Comparison of ENCODE assay signal across 9 mouse cellular contexts in genomic region chr14:55826551-55827340, GRCm38 (mm10). TPM values are rescaled to one million over a fixed set of nuclear protein-coding genes. Genes with fewer than 3 reads are reported as not detected.
A peak's percentile ranks its signal among the peaks of the same experiment; 100 is the strongest.
DNase-seq lines count a peak whose midpoint lies in the region; ATAC-seq lines count a peak whose summit lies in the region.
"Had no signal": no experiment of that assay in that cellular context is flagged by ENCODE, and none has a peak within 500 bp of the region (broad histone marks: within the 10 kb centered on the region; RNA-seq: fewer than 3 reads in every experiment).

No protein-coding gene starts in this region.

- peak; percentile 14 for DNase-seq in adrenal gland, adult 2 months
- DNase-seq in adrenal gland, adult 8-10 months, result no peak
- DNase-seq in thymus, postnatal 4 days, result peak; percentile 20
- no peak for DNase-seq in thymus, adult 18-20 months
- DNase-seq in hindbrain, embryonic 14.5 days (ENCODE audit: low spot score), result no peak
- peak; percentile 55 for DNase-seq in midbrain, embryonic 14.5 days

- H3K27me3 ChIP-seq in hindbrain, embryonic 14.5 days (ENCODE audit: control insufficient read depth, insufficient read depth, low read length), result peaks cover 20% of the 10 kb centered on the region
- H3K27me3 ChIP-seq in midbrain, embryonic 14.5 days (ENCODE audit: control insufficient read depth, insufficient read depth, low read length), result peaks cover 16% of the 10 kb centered on the region

- no peaks in the 10 kb centered on the region for H3K9me3 ChIP-seq in hindbrain, embryonic 14.5 days (ENCODE audit: control insufficient read depth, low read length)
- H3K9me3 ChIP-seq in midbrain, embryonic 14.5 days (ENCODE audit: control insufficient read depth, low read length), result no peaks in the 10 kb centered on the region

- peak overlapping the region; percentile 63 for H3K4me2 ChIP-seq in hindbrain, embryonic 14.5 days (replicated peaks)
- H3K4me2 ChIP-seq in midbrain, embryonic 14.5 days (ENCODE audit: low read length), result peak overlapping the region; percentile 74

- no peaks in the 10 kb centered on the region for H3K36me3 ChIP-seq in hindbrain, embryonic 14.5 days (replicated peaks; ENCODE audit: control insufficient read depth, insufficient read depth)
- no peaks in the 10 kb centered on the region for H3K36me3 ChIP-seq in midbrain, embryonic 14.5 days (ENCODE audit: control insufficient read depth, insufficient read depth, low read length)

- peak overlapping the region; percentile 43 for H3K4me3 ChIP-seq in hindbrain, embryonic 14.5 days (replicated peaks; ENCODE audit: low read length)
- peak overlapping the region; percentile 40 for H3K4me3 ChIP-seq in midbrain, embryonic 14.5 days (replicated peaks; ENCODE audit: low read depth, low read length)
- H3K4me3 ChIP-seq: left cerebral cortex, adult 2 months had no signal

- peak overlapping the region; percentile 42; the same call in 1 of the 2 replicates for H3K9ac ChIP-seq in hindbrain, embryonic 14.5 days
- H3K9ac ChIP-seq in midbrain, embryonic 14.5 days (replicated peaks; ENCODE audit: low read length), result peak overlapping the region; percentile 31

- H3K27ac ChIP-seq in hindbrain, embryonic 14.5 days, result peak overlapping the region; percentile 34; the same call in 1 of the 2 replicates
- H3K27ac ChIP-seq in midbrain, embryonic 14.5 days (replicated peaks; ENCODE audit: low read depth, low read length), result no peak overlapping the region
- H3K27ac ChIP-seq: left cerebral cortex, adult 2 months had no signal

- ATAC-seq in hindbrain, embryonic 14.5 days (ENCODE audit: low FRiP score), result no peak
- ATAC-seq in midbrain, embryonic 14.5 days (ENCODE audit: low FRiP score, low TSS enrichment), result no peak
- no peak for ATAC-seq in frontal cortex, adult (ENCODE audit: low TSS enrichment)
- ATAC-seq in cerebellum, adult (ENCODE audit: insufficient number of reproducible peaks, low FRiP score, low TSS enrichment), result no peak

- H3K4me1 ChIP-seq in hindbrain, embryonic 14.5 days (replicated peaks; ENCODE audit: control insufficient read depth, insufficient read depth, low read length), result peaks cover 19% of the 10 kb centered on the region
- peaks cover 26% of the 10 kb centered on the region for H3K4me1 ChIP-seq in midbrain, embryonic 14.5 days (ENCODE audit: control insufficient read depth, insufficient read depth, low read length)

- 9% methylated on average over 41 of the region's 41 CpGs for WGBS in hindbrain, embryonic 14.5 days
- WGBS in midbrain, embryonic 14.5 days, result 9% methylated on average over 41 of the region's 41 CpGs

RNA-seq across cellular contexts. Expression of gene Nfatc4, which starts 3.8 kb away (rescaled TPM):
- total RNA-seq in adrenal gland, adult 2 months (2021), result 10 to 100 TPM; 17.9 to 21.9 TPM
- polyA plus RNA-seq in adrenal gland, adult 2 months (2012; rRNA removed), result 50.5 and 58.1 TPM in 2 replicates
- 10 to 100 TPM; 23.3 to 45.1 (median 31.1) TPM for total RNA-seq in adrenal gland, adult 8-10 months (2022)
- 9.4 and 10.1 TPM in 2 replicates for polyA plus RNA-seq in hindbrain, embryonic 14.5 days (2014; fragmentation: Nextera tagmentation; extraction: Ambion mirVana)
- polyA plus RNA-seq in midbrain, embryonic 14.5 days (2014; fragmentation: Nextera tagmentation; extraction: Ambion mirVana), result 6.2 and 8.7 TPM in 2 replicates

RNA-seq across cellular contexts. Expression of gene Nynrin, which starts 27.1 kb away (rescaled TPM):
- 10 to 100 TPM in 1 of 2 experiments, 1 to 10 TPM in 1; 7.2 to 16.1 TPM for total RNA-seq in adrenal gland, adult 2 months (2021)
- polyA plus RNA-seq in adrenal gland, adult 2 months (2012; rRNA removed), result 5.1 and 5.3 TPM in 2 replicates
- 10 to 100 TPM; 14.3 to 23.2 (median 17.2) TPM for total RNA-seq in adrenal gland, adult 8-10 months (2022)
- polyA plus RNA-seq in hindbrain, embryonic 14.5 days (2014; fragmentation: Nextera tagmentation; extraction: Ambion mirVana), result 10.8 and 11.7 TPM in 2 replicates
- polyA plus RNA-seq in midbrain, embryonic 14.5 days (2014; fragmentation: Nextera tagmentation; extraction: Ambion mirVana), result 6.5 and 11.2 TPM in 2 replicates

RNA-seq across cellular contexts. Expression of gene Ripk3, which starts 38.1 kb away (rescaled TPM):
- 1 to 10 TPM; 3.3 to 3.7 TPM for total RNA-seq in adrenal gland, adult 2 months (2021)
- 6.2 and 6.4 TPM in 2 replicates for polyA plus RNA-seq in adrenal gland, adult 2 months (2012; rRNA removed)
- total RNA-seq in adrenal gland, adult 8-10 months (2022), result 1 to 10 TPM; 3.0 to 6.2 (median 5.8) TPM
- polyA plus RNA-seq in hindbrain, embryonic 14.5 days (2014; fragmentation: Nextera tagmentation; extraction: Ambion mirVana), result 1.8 and 2.9 TPM in 2 replicates
- 0.77 and 1.8 TPM in 2 replicates for polyA plus RNA-seq in midbrain, embryonic 14.5 days (2014; fragmentation: Nextera tagmentation; extraction: Ambion mirVana)

RNA-seq across cellular contexts. Expression of gene Adcy4, which starts 42.9 kb away (rescaled TPM):
- total RNA-seq in adrenal gland, adult 2 months (2021), result 10 to 100 TPM in 1 of 2 experiments, 1 to 10 TPM in 1; 9.8 to 12.5 TPM
- 17.1 and 21.0 TPM in 2 replicates for polyA plus RNA-seq in adrenal gland, adult 2 months (2012; rRNA removed)
- 1 to 10 TPM; 5.2 to 9.1 (median 7.8) TPM for total RNA-seq in adrenal gland, adult 8-10 months (2022)
- polyA plus RNA-seq in hindbrain, embryonic 14.5 days (2014; fragmentation: Nextera tagmentation; extraction: Ambion mirVana), result 5.0 and 5.8 TPM in 2 replicates
- polyA plus RNA-seq in midbrain, embryonic 14.5 days (2014; fragmentation: Nextera tagmentation; extraction: Ambion mirVana), result 2.4 and 3.2 TPM in 2 replicates

RNA-seq across cellular contexts. Expression of gene Cbln3, which starts 57.4 kb away (rescaled TPM):
- total RNA-seq in adrenal gland, adult 2 months (2021), result under 1 TPM in 1 of 2 experiments, not detected in 1; 0.20 TPM
- 0.03 and 0.25 TPM in 2 replicates for polyA plus RNA-seq in adrenal gland, adult 2 months (2012; rRNA removed)
- under 1 TPM in 3 of 4 experiments, not detected in 1; 0.05 to 0.22 (median 0.06) TPM for total RNA-seq in adrenal gland, adult 8-10 months (2022)
- polyA plus RNA-seq in hindbrain, embryonic 14.5 days (2014; fragmentation: Nextera tagmentation; extraction: Ambion mirVana), result 0.51 and 0.56 TPM in 2 replicates
- polyA plus RNA-seq in midbrain, embryonic 14.5 days (2014; fragmentation: Nextera tagmentation; extraction: Ambion mirVana), result 0.19 and 0.20 TPM in 2 replicates

Comparison
In these comparisons a context has a peak if more than half of its experiments do, and no peak if none do; other contexts are left out.
1. DNase-seq: peak in adrenal gland, adult 2 months (single experiment), thymus, postnatal 4 days (single experiment) and midbrain, embryonic 14.5 days (single experiment); none in adrenal gland, adult 8-10 months (single experiment), thymus, adult 18-20 months (0 of 2) and hindbrain, embryonic 14.5 days (single experiment).